Mouse (Mus musculus): Measurements from ENCODE around the gene Kcnk5. TPM values are rescaled to one million over a fixed set of nuclear protein-coding genes. Genes with fewer than 3 reads are reported as not detected.

Kcnk5 gene
- polyA plus RNA-seq, 1 experiment from 2014 or later: 7.1 TPM

DNA sequence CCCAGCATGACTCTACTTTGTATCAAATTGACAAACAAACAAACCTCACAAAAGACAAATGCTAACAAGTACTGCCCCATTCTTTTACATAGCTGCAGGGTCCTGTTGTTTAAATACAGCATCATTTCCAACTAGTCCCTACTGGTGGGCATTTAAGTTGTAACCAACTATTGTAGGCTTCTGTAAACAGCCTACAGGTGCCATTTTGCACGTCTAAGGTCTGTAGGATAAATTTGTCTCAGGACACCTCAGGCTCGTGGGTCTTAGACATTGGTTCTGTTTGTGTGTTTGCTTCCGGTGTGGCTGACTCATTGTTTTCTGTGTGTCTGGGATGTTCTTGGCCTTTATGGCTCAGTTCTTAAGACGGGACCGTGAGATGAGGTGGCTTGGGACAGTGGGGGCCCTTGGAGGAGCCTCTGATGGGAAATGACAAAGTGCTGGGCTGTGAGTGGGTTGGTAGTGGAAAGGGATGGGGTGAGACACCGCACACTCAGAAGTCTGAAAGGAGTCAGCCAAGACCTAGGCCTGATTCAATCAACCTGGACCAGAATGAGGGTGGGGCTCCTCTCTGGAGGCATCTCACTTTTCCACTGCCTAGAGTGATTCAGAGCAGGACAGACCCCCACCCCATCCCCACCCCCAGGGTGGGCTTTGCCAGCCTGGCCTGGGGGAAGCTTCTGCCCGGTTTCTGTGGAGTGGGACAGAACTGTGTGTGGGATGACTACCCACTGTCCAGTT, 35.1 kb upstream of the Kcnk5 start:
- Histone ChIP-seq H3K4me1 (no peaks in the 10 kb centered on the region), H3K9me3 (no peaks in the 10 kb centered on the region), H3K36me3 (no peaks in the 10 kb centered on the region), H3K27me3 (ENCODE audit: insufficient read depth, poor library complexity, severe bottlenecking) (no peaks in the 10 kb centered on the region), H3K27ac (no peak overlapping the region), H3K4me3 (no peak overlapping the region)
- 78% methylated on average over 7 of the region's 7 CpGs for WGBS
- no peak for DNase-seq (ENCODE audit: low spot score)

DNA sequence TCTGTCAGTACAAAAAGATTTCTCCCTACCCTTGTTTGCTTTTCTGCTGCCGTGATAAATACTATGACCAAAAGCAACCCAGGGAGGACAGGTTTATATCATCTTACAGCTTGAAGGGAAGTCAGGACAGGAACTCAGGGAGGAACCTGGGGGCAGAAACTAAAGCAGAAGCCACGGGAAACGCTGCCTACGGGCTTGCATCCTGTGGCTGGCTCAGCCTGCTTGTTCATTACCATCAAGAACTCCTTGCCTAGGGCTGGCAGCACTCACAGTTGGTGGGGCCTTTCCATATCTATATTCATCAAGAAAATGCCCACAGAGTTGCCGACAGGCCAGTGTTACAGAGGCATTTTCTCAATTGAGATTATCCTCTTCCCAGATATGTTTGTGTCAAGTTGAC, 34.2 kb upstream of the Kcnk5 start:
- Histone ChIP-seq H3K4me1 (no peaks in the 10 kb centered on the region), H3K36me3 (no peaks in the 10 kb centered on the region), H3K27ac (no peak overlapping the region), H3K27me3 (ENCODE audit: insufficient read depth, poor library complexity, severe bottlenecking) (no peaks in the 10 kb centered on the region), H3K9me3 (no peaks in the 10 kb centered on the region), H3K4me3 (no peak overlapping the region)
- DNase-seq (ENCODE audit: low spot score): no peak
- WGBS: 28% methylated on average over 5 of the region's 5 CpGs

DNA sequence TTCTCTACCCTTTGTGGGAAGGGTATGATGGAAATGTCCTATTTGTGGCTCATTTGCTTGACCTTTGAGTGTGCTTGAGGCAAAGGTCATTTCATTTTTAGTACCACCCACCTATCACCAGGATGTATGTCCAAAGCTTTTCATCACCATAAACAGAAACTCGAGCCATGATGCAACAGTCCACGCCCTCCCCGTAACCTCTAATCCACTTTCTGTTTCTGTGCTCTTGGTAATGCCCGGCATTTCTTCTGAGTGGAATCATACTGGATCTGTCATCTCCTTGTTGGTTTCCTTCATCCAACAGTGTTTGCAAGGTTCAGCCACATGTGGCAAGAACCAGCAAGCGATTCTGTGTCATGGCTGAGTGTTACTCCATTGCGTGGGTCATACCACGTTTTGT, 32.5 kb upstream of the Kcnk5 start:
- Histone ChIP-seq H3K4me3 (no peak overlapping the region), H3K9me3 (no peaks in the 10 kb centered on the region), H3K27me3 (ENCODE audit: insufficient read depth, poor library complexity, severe bottlenecking) (no peaks in the 10 kb centered on the region), H3K4me1 (no peaks in the 10 kb centered on the region), H3K27ac (no peak overlapping the region), H3K36me3 (no peaks in the 10 kb centered on the region)
- 77% methylated on average over 7 of the region's 7 CpGs for WGBS
- no peak for DNase-seq (ENCODE audit: low spot score)

DNA sequence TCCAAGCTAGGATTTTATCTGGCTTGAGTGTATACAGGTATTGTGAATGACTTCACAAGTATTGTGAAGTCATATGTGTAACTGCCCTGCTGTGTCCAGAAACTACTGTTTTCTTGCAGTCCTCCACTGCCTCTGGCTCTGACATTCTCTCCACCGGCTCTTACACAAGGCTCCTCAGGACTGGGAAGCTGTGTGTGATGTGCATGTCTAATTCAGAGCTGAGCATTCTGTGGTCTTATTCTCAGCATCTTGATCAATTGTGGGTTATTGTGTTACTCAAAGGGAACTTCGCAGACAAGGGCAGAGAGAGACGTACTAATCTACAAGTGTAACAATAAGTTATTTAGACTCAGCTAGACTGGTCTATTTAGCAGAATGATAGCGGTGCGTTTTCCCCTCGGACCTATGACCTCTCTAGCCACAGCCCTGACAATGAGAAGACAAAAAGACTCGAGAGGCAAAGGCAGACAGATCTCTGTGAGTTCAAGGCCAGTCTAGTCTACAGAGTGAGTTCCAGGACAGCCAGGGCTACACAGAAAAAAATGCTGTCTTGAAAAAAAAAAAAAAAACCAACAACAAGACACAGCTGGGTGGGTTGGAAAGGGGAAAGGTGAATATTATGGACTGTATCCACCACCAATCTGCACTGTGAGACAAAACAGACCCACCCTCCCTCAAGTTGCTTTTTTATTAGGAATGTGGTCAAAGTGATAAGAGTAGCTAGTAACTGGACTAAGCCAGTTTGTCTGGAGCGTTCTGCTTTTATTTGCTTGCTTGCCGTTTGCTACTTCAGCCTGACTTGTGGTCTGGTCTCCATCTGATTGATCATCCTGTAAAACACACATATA, 30.4 kb upstream of the Kcnk5 start:
- Histone ChIP-seq H3K4me3 (no peak overlapping the region), H3K27ac (no peak overlapping the region), H3K4me1 (peaks cover 9% of the 10 kb centered on the region), H3K36me3 (no peaks in the 10 kb centered on the region), H3K9me3 (no peaks in the 10 kb centered on the region), H3K27me3 (ENCODE audit: insufficient read depth, poor library complexity, severe bottlenecking) (no peaks in the 10 kb centered on the region)
- 58% methylated on average over 9 of the region's 9 CpGs for WGBS
- DNase-seq (ENCODE audit: low spot score): no peak

DNA sequence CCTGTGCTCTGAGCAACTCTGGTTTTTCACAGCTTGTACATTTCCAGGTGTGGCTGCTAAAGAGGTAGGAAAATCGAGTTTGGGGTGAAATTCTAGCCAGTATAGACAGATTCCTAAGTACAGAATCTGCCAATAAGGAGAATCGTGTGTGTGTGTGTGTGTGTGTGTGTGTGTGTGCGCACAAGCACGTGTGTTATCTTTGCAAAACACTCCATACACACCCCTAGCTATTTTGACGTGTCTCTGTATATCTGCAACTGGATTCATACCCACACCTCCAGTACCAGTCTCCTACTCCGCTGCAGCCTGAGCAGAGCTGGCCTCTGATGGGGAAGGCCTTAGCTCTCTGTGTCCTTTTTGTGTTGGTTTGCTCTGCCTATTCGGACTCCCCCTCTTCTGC, 28.3 kb upstream of the Kcnk5 start:
- Histone ChIP-seq H3K36me3 (no peaks in the 10 kb centered on the region), H3K9me3 (no peaks in the 10 kb centered on the region), H3K4me1 (peaks cover 9% of the 10 kb centered on the region), H3K4me3 (no peak overlapping the region), H3K27me3 (ENCODE audit: insufficient read depth, poor library complexity, severe bottlenecking) (no peaks in the 10 kb centered on the region), H3K27ac (no peak overlapping the region)
- DNase-seq (ENCODE audit: low spot score): no peak
- 72% methylated on average over 7 of the region's 7 CpGs for WGBS

DNA sequence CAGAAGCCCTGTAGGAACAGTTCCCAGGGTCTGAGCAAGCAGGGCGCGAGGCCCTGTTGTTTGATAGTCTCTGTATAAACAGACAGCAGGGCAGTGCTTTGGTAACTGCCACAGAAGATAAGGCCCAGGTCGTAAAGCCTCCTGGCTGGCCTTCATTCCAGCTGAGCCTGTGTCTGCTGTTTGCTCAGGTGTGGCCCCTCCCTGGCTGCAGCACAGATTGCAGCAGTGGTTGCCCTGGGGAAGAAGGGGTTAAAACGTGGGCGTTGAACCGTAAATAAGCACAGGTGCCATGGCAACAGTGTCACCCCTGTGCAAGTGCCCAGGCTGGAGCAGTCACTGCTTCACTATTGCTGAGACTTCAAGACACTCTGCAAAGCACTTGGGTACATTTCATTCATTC, 26.8 kb upstream of the Kcnk5 start:
- 0 out of 2 replicates have a peak overlapping the region, but pooled peaks have one; percentile 0 for H3K27ac ChIP-seq
- no peak overlapping the region for H3K4me3 ChIP-seq
- H3K9me3 ChIP-seq: no peaks in the 10 kb centered on the region
- H3K36me3 ChIP-seq: no peaks in the 10 kb centered on the region
- DNase-seq (ENCODE audit: low spot score): no peak
- H3K27me3 ChIP-seq (ENCODE audit: insufficient read depth, poor library complexity, severe bottlenecking): no peaks in the 10 kb centered on the region
- 9% methylated on average over 6 of the region's 6 CpGs for WGBS
- H3K4me1 ChIP-seq: peaks cover 9% of the 10 kb centered on the region

DNA sequence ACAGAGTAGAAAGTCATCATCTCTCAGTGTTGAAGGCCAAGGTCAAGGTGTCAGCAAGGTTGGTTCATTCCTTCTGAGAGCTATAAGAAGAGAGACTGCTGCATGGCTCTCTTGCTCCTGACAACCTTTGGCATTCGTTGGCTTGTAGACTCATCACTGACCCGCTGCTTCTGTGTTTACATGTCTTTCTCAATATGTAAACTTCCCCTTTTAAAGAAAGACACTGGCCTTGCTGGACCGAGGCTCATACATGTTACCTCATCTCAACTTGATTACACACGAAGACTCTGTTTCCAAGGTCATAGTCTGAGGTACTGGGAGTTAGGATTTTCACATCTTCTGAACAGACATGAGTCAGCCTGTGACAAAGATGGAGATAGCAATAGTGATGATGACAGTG, 24.1 kb upstream of the Kcnk5 start:
- Histone ChIP-seq H3K27ac (no peak overlapping the region), H3K36me3 (no peaks in the 10 kb centered on the region), H3K9me3 (no peaks in the 10 kb centered on the region), H3K4me1 (peaks cover 9% of the 10 kb centered on the region), H3K4me3 (no peak overlapping the region), H3K27me3 (ENCODE audit: insufficient read depth, poor library complexity, severe bottlenecking) (no peaks in the 10 kb centered on the region)
- no peak for DNase-seq (ENCODE audit: low spot score)
- 82% methylated on average over 4 of the region's 4 CpGs for WGBS

DNA sequence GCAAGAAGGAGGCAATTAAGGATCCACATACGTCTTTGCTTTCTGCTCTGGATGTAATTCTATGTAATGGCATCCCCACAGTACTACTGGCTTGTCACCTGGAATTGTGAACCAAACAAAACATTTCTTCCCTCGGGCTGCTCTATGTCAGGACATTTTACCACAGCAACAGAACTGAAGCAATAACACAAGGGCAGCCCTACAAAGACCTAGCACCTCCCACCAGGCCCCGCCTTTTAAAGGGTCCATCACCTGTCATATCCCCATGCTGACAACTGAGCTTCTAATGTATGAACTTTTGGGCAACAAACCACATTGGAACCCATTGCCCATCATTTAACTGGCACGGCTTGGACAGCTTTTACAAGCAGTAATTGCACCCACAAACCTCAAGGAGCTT, 21.7 kb upstream of the Kcnk5 start:
- no peak overlapping the region for H3K27ac ChIP-seq
- H3K36me3 ChIP-seq: no peaks in the 10 kb centered on the region
- H3K27me3 ChIP-seq (ENCODE audit: insufficient read depth, poor library complexity, severe bottlenecking): no peaks in the 10 kb centered on the region
- no peak for DNase-seq (ENCODE audit: low spot score)
- no peaks in the 10 kb centered on the region for H3K9me3 ChIP-seq
- H3K4me1 ChIP-seq: peaks cover 5% of the 10 kb centered on the region
- no peak overlapping the region for H3K4me3 ChIP-seq
- 61% methylated on average over 4 of the region's 4 CpGs for WGBS

DNA sequence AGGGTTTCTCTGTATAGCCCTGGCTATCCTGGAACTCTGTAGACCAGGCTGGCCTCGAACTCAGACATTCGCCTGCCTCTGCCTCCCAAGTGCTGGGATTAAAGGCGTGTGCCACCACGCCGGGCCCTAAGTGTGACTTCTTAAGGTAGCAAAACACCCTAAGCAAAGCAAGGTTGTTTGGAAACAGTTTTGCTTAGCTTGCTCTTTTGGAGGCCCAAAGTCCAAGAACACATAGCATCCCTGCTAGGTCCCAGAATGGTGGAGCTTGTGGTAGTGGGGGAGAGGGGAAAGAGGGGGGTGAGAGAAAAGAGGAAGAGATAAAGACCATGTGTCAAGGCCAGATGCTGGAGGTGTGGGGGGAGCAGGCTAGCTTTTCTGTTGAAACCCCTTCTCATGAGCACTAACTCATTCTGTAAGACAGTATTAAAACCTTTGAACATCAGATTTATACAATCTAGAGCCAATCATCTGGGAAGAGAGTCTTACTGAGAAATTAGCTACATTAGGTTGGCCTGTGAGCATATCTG, 21.1 kb upstream of the Kcnk5 start:
- 87% methylated on average over 5 of the region's 5 CpGs for WGBS
- no peak overlapping the region for H3K4me3 ChIP-seq
- no peaks in the 10 kb centered on the region for H3K4me1 ChIP-seq
- DNase-seq (ENCODE audit: low spot score): no peak
- H3K27me3 ChIP-seq (ENCODE audit: insufficient read depth, poor library complexity, severe bottlenecking): no peaks in the 10 kb centered on the region
- H3K9me3 ChIP-seq: no peaks in the 10 kb centered on the region
- no peaks in the 10 kb centered on the region for H3K36me3 ChIP-seq
- H3K27ac ChIP-seq: no peak overlapping the region

DNA sequence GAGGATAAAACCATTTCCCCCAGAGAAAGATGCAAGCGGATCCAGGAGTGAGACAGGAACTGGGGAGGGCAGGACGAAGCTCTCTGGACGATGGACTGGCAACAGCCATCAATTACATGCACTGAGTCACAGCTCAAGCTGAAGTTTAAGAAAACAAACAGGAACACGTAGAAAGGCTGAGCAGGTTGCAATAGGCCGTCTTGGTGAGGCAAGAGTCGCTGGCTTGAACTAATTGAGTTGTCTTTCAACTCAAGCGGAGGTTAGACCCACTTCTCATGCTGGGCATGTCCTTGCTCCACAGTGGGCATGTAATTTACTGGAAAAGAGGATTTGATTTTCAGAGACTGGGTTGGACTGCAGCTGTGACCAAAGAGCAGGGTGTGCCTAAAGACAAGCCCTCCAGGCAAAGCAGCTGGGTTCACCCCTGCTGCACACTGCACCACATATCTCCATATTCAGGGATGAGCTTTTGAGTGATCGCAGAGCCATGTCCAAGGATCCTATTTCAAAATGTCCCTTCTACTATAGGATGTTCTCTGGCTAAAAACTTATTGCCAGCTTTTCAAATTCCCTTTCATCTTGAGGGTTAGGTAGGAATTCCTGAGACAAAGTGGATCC, 19.6 kb upstream of the Kcnk5 start:
- Histone ChIP-seq H3K27me3 (ENCODE audit: insufficient read depth, poor library complexity, severe bottlenecking) (no peaks in the 10 kb centered on the region), H3K36me3 (no peaks in the 10 kb centered on the region), H3K9me3 (no peaks in the 10 kb centered on the region), H3K4me3 (no peak overlapping the region), H3K27ac (no peak overlapping the region), H3K4me1 (no peaks in the 10 kb centered on the region)
- 62% methylated on average over 8 of the region's 8 CpGs for WGBS
- DNase-seq (ENCODE audit: low spot score): no peak

DNA sequence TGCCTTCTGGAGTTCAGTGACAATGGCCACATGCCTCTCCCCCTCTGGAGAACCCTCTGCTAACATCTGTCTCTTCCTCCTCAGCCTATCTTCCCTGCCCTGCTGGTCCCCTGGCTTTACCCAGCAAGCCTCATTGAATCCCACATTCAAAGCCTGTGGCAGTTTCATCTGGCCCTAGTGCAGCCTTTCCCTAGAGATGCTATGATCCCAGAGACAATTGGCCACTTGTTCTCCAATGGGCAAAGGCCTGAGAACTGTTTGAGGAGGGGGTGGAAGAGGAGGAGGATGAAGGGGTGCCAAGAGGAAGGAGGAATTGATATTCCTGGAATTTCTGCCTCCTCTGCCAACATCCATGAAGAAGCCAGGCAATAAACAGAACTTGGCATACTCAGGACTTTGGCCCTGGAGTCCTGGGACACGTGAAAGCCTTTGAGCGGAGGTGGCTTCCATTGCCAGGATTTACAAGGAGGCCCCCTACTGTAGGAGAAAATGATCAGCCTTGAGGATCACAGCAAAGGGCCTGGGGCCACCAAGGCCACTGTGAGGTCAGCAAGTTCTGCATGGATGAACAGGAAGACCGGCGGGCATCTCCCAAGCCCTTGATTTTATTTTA, 11.6 kb upstream of the Kcnk5 start:
- DNase-seq (ENCODE audit: low spot score): no peak
- Histone ChIP-seq H3K4me3 (no peak overlapping the region), H3K27ac (no peak overlapping the region), H3K4me1 (no peaks in the 10 kb centered on the region), H3K36me3 (no peaks in the 10 kb centered on the region), H3K27me3 (ENCODE audit: insufficient read depth, poor library complexity, severe bottlenecking) (no peaks in the 10 kb centered on the region), H3K9me3 (no peaks in the 10 kb centered on the region)
- 88% methylated on average over 4 of the region's 4 CpGs for WGBS

DNA sequence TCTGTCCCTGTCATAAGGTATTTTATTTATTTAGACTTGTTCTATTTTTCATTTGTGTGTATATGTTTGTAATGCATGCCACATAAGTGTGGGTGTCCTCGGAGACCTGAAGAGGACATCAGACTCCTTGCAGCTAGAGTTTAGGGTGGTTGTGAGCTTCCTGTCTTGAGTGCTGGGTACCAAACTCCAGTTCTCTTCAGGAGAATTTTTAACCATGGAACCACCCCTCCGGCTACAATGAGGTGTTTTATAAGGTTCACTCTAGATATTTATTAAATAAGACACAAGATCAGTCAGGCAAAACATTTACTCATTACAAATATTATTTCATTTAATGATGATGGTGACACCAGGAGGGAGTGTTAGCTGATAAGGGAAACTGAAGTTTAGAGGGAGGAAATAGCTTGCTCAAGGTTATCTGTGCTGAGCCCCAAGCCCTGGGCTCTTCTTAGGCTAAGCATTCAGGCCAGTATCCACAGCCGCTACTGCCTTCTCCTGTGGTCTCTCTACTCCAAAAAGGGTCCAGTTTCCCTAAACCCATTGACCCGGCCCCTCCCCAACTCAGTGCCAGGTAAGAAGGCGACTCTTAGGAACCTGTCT, 9.6 kb upstream of the Kcnk5 start:
- Histone ChIP-seq H3K27ac (no peak overlapping the region), H3K36me3 (no peaks in the 10 kb centered on the region), H3K9me3 (no peaks in the 10 kb centered on the region), H3K27me3 (ENCODE audit: insufficient read depth, poor library complexity, severe bottlenecking) (no peaks in the 10 kb centered on the region), H3K4me1 (no peaks in the 10 kb centered on the region), H3K4me3 (no peak overlapping the region)
- no peak for DNase-seq (ENCODE audit: low spot score)
- 74% methylated on average over 5 of the region's 5 CpGs for WGBS
